Mouse (Mus musculus): ENCODE data around the gene Krt24. TPM values are rescaled to one million over a fixed set of nuclear protein-coding genes. Genes with fewer than 3 reads are reported as not detected.
"Not testable (repeated sequence)": the region's sequence is repeated elsewhere in the genome, so short reads cannot be mapped to it uniquely, and the experiment has no call there.

The Krt24 gene
- polyA plus RNA-seq, 1 experiment from 2014 or later, result 0.26 TPM

- Histone ChIP-seq H3K9ac (ENCODE audit: low read depth, low read length) (no peak overlapping the region), H3K27ac (replicated peaks; ENCODE audit: low read depth, low read length) (no peak overlapping the region), H3K9me3 (ENCODE audit: control insufficient read depth, low read length) (no peaks in the 10 kb centered on the region), H3K27me3 (replicated peaks; ENCODE audit: control insufficient read depth, insufficient read depth, low read length) (no peaks in the 10 kb centered on the region), H3K4me3 (ENCODE audit: low read depth, low read length) (no peak overlapping the region), H3K4me1 (ENCODE audit: control insufficient read depth, insufficient read depth, low read length) (no peaks in the 10 kb centered on the region), H3K4me2 (ENCODE audit: low read depth, low read length) (no peak overlapping the region), H3K36me3 (ENCODE audit: control insufficient read depth, insufficient read depth, low read length) (no peaks in the 10 kb centered on the region)
- WGBS, result 30% methylated on average over 5 of the region's 5 CpGs
- ATAC-seq (ENCODE audit: low read depth) (no peak), DNase-seq (ENCODE audit: low spot score) (peak; percentile 59)
Observed at GRCm38 (mm10) chr11:99250241-99250640, 34.8 kb downstream of the Krt24 start.

- no peaks in the 10 kb centered on the region for H3K9me3 ChIP-seq (ENCODE audit: control insufficient read depth, low read length)
- H3K27me3 ChIP-seq (replicated peaks; ENCODE audit: control insufficient read depth, insufficient read depth, low read length), result no peaks in the 10 kb centered on the region
- H3K4me1 ChIP-seq (ENCODE audit: control insufficient read depth, insufficient read depth, low read length), result no peaks in the 10 kb centered on the region
- DNase-seq (ENCODE audit: low spot score) (no peak), ATAC-seq (ENCODE audit: low read depth) (no peak)
- no peak overlapping the region for H3K9ac ChIP-seq (ENCODE audit: low read depth, low read length)
- H3K4me2 ChIP-seq (ENCODE audit: low read depth, low read length), result no peak overlapping the region
- H3K4me3 ChIP-seq (ENCODE audit: low read depth, low read length), result no peak overlapping the region
- H3K27ac ChIP-seq (replicated peaks; ENCODE audit: low read depth, low read length), result no peak overlapping the region
- H3K36me3 ChIP-seq (ENCODE audit: control insufficient read depth, insufficient read depth, low read length), result no peaks in the 10 kb centered on the region
- WGBS, result 64% methylated on average over 4 of the region's 4 CpGs
Observed at GRCm38 (mm10) chr11:99249115-99249514, 35.9 kb downstream of the Krt24 start.

GRCm38 (mm10) chr11:99247916-99248315 is 37.1 kb downstream of the Krt24 start:
- DNase-seq (ENCODE audit: low spot score), result no peak
- Histone ChIP-seq H3K36me3 (ENCODE audit: control insufficient read depth, insufficient read depth, low read length) (no peaks in the 10 kb centered on the region), H3K4me1 (ENCODE audit: control insufficient read depth, insufficient read depth, low read length) (peaks cover 4% of the 10 kb centered on the region; the same call in 1 of the 2 replicates), H3K9me3 (ENCODE audit: control insufficient read depth, low read length) (no peaks in the 10 kb centered on the region), H3K4me2 (ENCODE audit: low read depth, low read length) (no peak overlapping the region), H3K4me3 (ENCODE audit: low read depth, low read length) (no peak overlapping the region), H3K27ac (replicated peaks; ENCODE audit: low read depth, low read length) (no peak overlapping the region), H3K27me3 (replicated peaks; ENCODE audit: control insufficient read depth, insufficient read depth, low read length) (no peaks in the 10 kb centered on the region), H3K9ac (ENCODE audit: low read depth, low read length) (no peak overlapping the region)
- WGBS, result 92% methylated on average over 4 of the region's 4 CpGs
- ATAC-seq (ENCODE audit: low read depth), result no peak

GRCm38 (mm10) chr11:99244519-99244918 is 40.5 kb downstream of the Krt24 start:
- H3K27me3 ChIP-seq (replicated peaks; ENCODE audit: control insufficient read depth, insufficient read depth, low read length); H3K4me2 ChIP-seq (ENCODE audit: low read depth, low read length); H3K36me3 ChIP-seq (ENCODE audit: control insufficient read depth, insufficient read depth, low read length); H3K9ac ChIP-seq (ENCODE audit: low read depth, low read length); H3K4me3 ChIP-seq (ENCODE audit: low read depth, low read length); DNase-seq (ENCODE audit: low spot score); ATAC-seq (ENCODE audit: low read depth); H3K27ac ChIP-seq (replicated peaks; ENCODE audit: low read depth, low read length); H3K4me1 ChIP-seq (ENCODE audit: control insufficient read depth, insufficient read depth, low read length); H3K9me3 ChIP-seq (ENCODE audit: control insufficient read depth, low read length): not testable (repeated sequence)
- WGBS, result 45% methylated on average over 3 of the region's 3 CpGs

DNA sequence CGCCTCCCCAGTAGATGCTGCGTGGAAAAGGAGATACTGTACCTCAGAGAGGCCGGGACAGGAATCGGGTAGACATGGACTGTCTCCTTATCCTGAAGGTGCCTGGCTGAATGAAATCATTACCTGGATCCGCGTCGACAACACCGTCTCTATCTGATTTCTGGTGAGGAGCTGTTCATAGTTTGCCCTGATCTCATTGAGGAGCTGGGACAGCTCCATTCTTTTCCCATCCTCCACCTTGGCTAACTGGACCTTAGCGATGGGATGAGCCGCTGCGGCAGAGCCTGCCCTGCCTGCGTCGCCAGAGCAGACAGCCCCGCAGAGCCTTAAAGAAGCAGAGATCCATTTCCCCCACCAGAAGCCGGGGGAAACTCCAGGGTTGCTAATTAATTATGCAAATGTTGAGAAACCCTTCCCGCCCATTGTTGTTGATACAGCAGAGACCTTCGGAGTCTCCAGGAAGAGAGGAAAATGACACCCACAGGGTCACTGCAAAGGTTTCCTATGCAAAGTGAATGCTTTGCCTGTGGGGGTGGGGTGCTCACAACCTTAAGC is 41.2 kb downstream of the Krt24 start, which contains the start of gene Krt222:
Gene Krt222 (minus strand): TSS at position 266 of the 555 bp plus-strand sequence.
- peak within 1 kb of the TSS; percentile 30 for H3K4me3 ChIP-seq (ENCODE audit: low read depth, low read length)
- ATAC-seq (ENCODE audit: low read depth) (no peak), DNase-seq (ENCODE audit: low spot score) (no peak)
- H3K9me3 ChIP-seq (ENCODE audit: control insufficient read depth, low read length), result no peaks in the 10 kb centered on the region
- H3K4me2 ChIP-seq (ENCODE audit: low read depth, low read length), result peak within 1 kb of the TSS; percentile 54
- no peak within 1 kb of the TSS for H3K27ac ChIP-seq (replicated peaks; ENCODE audit: low read depth, low read length)
- H3K4me1 ChIP-seq (ENCODE audit: control insufficient read depth, insufficient read depth, low read length), result peaks cover 4% of the 10 kb centered on the region; the same call in 1 of the 2 replicates
- H3K36me3 ChIP-seq (ENCODE audit: control insufficient read depth, insufficient read depth, low read length), result no peaks in the 10 kb centered on the region
- peak within 1 kb of the TSS; percentile 58 for H3K9ac ChIP-seq (ENCODE audit: low read depth, low read length)
- H3K27me3 ChIP-seq (replicated peaks; ENCODE audit: control insufficient read depth, insufficient read depth, low read length), result no peaks in the 10 kb centered on the region
- 5% methylated on average over 17 of the region's 17 CpGs for WGBS

GRCm38 (mm10) chr11:99243200-99243819 is 41.8 kb downstream of the Krt24 start:
- Histone ChIP-seq H3K36me3 (ENCODE audit: control insufficient read depth, insufficient read depth, low read length) (no peaks in the 10 kb centered on the region), H3K27me3 (replicated peaks; ENCODE audit: control insufficient read depth, insufficient read depth, low read length) (no peaks in the 10 kb centered on the region), H3K27ac (replicated peaks; ENCODE audit: low read depth, low read length) (no peak overlapping the region), H3K4me2 (ENCODE audit: low read depth, low read length) (peak overlapping the region; percentile 54), H3K9ac (ENCODE audit: low read depth, low read length) (peak overlapping the region; percentile 58; the same call in 1 of the 2 replicates), H3K4me1 (ENCODE audit: control insufficient read depth, insufficient read depth, low read length) (peaks cover 7% of the 10 kb centered on the region; the same call in 1 of the 2 replicates), H3K4me3 (ENCODE audit: low read depth, low read length) (peak overlapping the region; percentile 30), H3K9me3 (ENCODE audit: control insufficient read depth, low read length) (no peaks in the 10 kb centered on the region)
- DNase-seq (ENCODE audit: low spot score), result no peak
- no peak for ATAC-seq (ENCODE audit: low read depth)
- 61% methylated on average over 3 of the region's 3 CpGs for WGBS

GRCm38 (mm10) chr11:99242056-99242455 is 43.0 kb downstream of the Krt24 start:
- Histone ChIP-seq H3K36me3 (ENCODE audit: control insufficient read depth, insufficient read depth, low read length) (no peaks in the 10 kb centered on the region), H3K4me3 (ENCODE audit: low read depth, low read length) (no peak overlapping the region), H3K9ac (ENCODE audit: low read depth, low read length) (no peak overlapping the region), H3K9me3 (ENCODE audit: control insufficient read depth, low read length) (no peaks in the 10 kb centered on the region), H3K4me1 (ENCODE audit: control insufficient read depth, insufficient read depth, low read length) (peaks cover 7% of the 10 kb centered on the region; the same call in 1 of the 2 replicates), H3K4me2 (ENCODE audit: low read depth, low read length) (no peak overlapping the region), H3K27ac (replicated peaks; ENCODE audit: low read depth, low read length) (no peak overlapping the region), H3K27me3 (replicated peaks; ENCODE audit: control insufficient read depth, insufficient read depth, low read length) (no peaks in the 10 kb centered on the region)
- DNase-seq (ENCODE audit: low spot score) (no peak), ATAC-seq (ENCODE audit: low read depth) (no peak)
- WGBS, result 71% methylated on average over 5 of the region's 5 CpGs

GRCm38 (mm10) chr11:99238468-99238867 is 46.6 kb downstream of the Krt24 start:
- Histone ChIP-seq H3K9me3 (ENCODE audit: control insufficient read depth, low read length) (no peaks in the 10 kb centered on the region), H3K36me3 (ENCODE audit: control insufficient read depth, insufficient read depth, low read length) (no peaks in the 10 kb centered on the region), H3K4me3 (ENCODE audit: low read depth, low read length) (no peak overlapping the region), H3K4me1 (ENCODE audit: control insufficient read depth, insufficient read depth, low read length) (peaks cover 3% of the 10 kb centered on the region; the same call in 1 of the 2 replicates), H3K4me2 (ENCODE audit: low read depth, low read length) (no peak overlapping the region), H3K27me3 (replicated peaks; ENCODE audit: control insufficient read depth, insufficient read depth, low read length) (no peaks in the 10 kb centered on the region), H3K27ac (replicated peaks; ENCODE audit: low read depth, low read length) (no peak overlapping the region), H3K9ac (ENCODE audit: low read depth, low read length) (no peak overlapping the region)
- 47% methylated on average over 14 of the region's 14 CpGs for WGBS
- DNase-seq (ENCODE audit: low spot score) (no peak), ATAC-seq (ENCODE audit: low read depth) (no peak)

Data from embryonic facial prominence, embryonic 14.5 days (tissue).